Mouse (Mus musculus) urinary bladder, postnatal 4 days (tissue): ENCODE measurements around the gene Psen2.

Experiments used
- DNase-seq, 2 experiments: peaks; one replicate each; pipeline ENCODE4 v3.0.0; 2021 to 2022; ENCODE audit warnings: low spot score in 2 of 2

Gene Psen2

GRCm38 (mm10) chr1:180198959-180199714, 64.1 kb downstream of the Psen2 start, which contains the start of gene Coq8a:
TSS of gene Coq8a (minus strand) at chr1:180199602.
- no peak for DNase-seq

DNA sequence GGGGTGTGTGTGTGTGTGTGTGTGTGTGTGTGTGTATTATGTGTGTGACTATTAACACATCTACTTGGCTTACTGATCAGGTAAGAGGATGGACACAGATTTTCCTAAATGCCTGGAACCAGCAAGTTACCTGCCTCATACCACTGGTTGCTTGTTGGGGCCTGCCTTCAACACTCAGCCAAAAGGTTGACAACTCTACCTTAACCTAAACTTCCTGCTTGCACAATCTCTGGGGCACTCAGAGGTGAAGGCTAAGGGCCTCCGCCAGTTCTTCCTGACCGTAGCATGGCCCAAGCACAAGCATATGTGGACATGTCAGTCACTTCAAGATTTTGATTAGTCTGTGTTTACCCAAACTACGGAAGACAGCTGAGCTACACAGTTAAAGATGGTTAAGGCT, 65.3 kb downstream of the Psen2 start:
- no peak for DNase-seq

GRCm38 (mm10) chr1:180196508-180196907, 66.7 kb downstream of the Psen2 start:
- DNase-seq = no peak

DNA sequence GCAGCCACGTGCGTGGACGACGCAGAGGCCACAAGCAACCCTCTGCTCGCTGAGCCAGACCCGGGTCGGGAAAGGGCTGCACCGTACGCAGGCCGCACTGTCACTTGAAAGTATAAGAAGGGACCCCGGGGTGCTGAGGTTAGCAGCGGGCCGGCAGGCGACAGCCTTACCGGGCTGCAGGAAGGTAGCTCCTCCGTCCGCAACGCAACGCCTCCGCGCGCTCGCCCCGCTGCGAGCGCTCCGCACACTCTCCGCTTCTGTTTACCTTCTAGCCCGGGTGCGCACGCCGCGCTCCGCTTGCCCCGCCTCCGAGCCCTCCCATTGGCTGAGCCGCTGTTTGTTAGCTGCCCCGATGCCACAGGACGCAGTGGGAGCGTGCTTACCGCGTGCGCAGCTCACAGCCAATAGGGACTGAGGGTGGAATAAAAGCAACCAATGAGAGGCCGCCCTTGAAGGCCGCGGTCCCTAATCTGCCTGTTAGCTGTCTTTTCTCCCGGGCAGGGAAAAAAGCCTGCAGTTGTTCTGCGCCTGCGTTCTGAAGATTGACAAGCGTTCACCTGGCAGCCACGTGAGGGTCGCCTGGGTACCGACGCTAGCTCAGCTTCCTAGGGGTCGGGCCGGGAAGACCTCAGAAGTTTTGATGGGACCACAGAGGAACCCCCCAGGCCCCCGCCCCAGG, 67.4 kb downstream of the Psen2 start:
- DNase-seq = peak; percentile 95 to 97

DNA sequence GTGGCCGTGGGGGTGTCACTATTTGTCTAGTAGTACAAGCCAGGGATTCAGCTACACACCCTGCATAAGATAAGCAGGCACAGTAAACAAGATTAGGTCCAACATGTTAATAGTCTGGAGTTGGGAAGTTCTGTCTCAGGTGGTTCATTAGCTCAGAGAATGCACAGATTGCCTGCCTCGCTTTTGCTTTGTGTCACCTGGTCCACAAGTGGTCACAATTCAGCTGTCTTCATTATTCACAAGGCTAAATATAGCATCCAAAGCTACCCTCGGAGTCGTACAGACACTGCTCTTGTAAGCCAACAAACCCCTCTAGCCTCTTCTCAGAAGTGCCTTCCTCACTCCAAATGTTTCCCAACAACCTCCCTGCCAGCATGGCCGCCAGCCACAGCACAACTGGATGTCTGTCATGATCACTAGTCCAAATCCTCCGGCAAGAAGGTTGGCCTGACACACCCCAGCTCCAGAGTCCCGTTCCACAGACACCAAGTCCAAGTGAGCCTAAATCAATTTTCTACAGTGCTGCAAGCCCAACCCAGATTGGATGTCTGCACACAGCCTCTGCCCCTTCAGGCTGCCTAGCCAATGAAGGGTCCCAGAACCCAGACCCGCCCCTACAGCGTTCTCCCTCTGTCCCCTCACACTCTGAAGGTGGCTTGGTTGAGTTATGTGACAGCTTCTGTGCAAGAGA, 68.3 kb downstream of the Psen2 start:
- DNase-seq = peak in 1 of 2 experiments; percentile 43

DNA sequence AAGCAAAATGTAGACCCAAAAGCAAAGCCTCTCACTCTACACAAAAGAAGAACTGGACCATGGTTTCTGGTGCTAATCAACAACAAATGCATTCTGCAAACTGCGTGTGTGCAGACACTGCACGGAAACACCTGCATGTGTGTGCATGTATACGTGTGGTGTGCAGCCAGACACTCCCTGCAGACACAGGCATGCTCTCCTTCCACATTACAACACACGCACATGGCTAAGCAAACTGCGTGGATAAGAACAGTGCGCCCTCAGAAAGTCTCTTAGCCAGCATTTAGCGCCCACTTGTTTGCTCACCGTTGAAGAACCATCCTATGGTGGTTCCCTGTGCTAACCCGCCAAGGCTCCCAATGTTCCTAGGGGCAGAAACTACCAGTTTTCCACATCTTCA, 69.2 kb downstream of the Psen2 start:
- no peak for DNase-seq

DNA sequence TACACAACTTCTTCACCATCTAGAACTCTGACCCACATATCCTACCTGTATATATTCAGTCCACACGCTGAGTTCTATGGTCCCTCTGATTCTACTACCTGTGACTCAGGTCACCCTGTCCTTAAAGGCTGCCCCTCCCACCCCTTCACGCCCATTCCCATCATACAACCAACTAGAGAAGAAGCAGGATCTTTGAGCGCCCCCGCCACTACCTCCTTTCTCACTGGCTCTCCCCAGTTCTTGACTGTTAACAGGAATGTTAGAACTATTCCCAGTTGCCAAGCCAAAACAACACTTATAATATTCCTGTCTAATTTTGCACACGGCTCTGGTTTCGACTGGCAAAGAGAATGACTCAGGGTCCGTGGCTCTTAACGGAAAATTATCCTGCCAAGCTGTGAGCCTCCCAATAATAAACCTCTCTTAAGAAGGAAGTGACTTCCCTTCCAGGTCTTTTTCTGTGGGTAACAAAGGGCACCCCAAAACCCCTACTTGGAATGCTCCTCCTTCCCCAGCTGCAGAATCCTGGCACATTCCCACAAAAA, 69.8 kb downstream of the Psen2 start:
- no peak for DNase-seq

DNA sequence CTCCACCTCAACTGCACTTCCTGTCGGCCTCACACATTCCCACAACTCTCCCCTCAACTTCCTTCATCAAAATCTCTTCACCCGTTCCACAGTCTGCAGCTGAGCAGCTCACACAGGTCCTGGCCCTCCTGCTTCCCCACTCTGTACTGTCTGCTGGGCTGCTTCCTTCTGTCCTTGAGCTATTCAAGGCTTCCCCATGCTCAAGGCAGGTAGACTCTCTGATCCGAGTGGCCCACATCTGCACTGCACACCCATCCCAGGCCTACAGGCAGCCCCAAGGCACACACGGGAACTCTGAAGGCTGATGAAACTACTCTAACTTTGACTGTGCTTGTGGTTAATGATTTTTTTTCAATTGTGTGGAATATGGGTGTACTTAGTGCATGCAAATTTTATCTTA, 70.4 kb downstream of the Psen2 start:
- DNase-seq = no peak

- no peak for DNase-seq
These were observed 71.5 kb downstream of the Psen2 start for GRCm38 (mm10) chr1:180191651-180192220.

DNA sequence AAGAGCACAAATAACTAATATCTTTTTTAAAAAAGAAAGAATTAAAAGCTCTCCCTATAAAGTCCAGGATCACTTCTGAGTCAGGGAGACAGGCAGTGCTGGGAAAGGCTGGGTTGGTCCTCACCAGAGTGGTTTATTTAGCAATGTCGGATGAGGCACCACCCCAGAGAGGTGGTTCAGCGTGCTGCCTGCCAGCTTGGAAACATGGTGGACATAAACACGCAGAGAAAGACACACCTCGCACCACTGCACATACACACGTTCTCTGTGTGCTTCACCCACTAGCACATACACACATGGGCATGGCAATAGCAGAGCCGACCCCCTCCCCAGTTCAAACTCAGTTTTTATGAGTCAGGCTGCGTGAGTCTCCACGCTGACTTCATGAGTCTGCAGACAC, 72.1 kb downstream of the Psen2 start:
- no peak for DNase-seq

DNA sequence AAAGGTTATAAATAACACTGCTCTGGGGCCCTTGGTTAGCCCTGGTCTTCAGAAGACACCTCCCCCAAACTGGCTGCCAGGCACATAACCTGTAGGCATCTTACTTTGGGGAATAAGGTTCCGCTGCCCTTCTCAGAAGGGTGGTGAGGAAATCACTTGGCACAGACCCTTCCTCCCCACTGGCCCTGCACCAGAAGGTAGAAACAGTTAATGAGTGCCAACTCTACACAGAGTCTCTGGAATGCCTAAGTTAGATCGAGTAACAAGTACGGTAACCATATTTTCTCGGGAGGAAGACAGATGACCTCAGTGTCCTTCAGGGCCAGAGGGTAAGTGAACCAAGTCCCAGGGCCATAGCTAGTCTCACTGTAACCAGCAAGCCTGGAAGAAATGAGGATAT, 74.3 kb downstream of the Psen2 start:
- no peak for DNase-seq

DNA sequence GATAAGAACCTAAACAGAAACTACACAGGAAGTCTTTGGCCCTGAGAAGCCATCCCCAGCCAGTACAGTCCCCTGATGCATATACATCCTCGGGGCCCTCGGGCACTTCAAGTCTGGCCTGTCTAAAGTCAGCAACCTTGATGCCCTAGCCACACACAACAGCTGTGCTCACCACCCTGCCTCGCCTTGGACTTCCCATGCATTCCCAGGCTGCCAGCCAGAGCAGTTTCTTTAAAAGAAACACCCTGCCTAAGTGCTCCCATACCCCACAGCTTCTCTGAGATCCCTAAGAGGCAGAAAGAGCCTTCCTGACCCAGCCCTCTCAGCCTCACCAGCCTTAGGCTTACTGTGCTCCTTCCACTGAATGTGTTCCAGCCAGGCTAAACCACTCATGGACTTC, 76.9 kb downstream of the Psen2 start:
- DNase-seq = no peak

- no peak for DNase-seq
These were observed 77.4 kb downstream of the Psen2 start for GRCm38 (mm10) chr1:180185877-180186276.

DNA sequence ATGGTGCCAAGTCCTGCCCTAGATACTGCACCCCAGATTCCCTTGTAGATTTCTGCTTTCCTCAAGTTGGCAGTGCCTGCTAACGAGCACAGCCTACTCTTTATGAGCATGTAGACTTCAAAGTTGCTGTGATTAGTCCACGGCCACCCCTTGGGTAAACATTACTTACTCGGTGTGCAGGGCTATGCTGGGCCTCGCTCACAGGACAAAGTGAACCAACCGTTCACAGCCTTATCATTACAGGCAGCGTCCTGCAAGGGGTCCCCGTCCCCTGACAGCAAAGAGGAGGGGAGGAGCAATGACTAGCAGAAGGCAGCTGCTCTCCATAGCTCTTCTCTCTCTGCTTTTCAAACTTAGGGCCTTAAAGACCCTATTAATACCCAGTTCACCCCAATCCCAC, 78.5 kb downstream of the Psen2 start:
- no peak for DNase-seq

DNA sequence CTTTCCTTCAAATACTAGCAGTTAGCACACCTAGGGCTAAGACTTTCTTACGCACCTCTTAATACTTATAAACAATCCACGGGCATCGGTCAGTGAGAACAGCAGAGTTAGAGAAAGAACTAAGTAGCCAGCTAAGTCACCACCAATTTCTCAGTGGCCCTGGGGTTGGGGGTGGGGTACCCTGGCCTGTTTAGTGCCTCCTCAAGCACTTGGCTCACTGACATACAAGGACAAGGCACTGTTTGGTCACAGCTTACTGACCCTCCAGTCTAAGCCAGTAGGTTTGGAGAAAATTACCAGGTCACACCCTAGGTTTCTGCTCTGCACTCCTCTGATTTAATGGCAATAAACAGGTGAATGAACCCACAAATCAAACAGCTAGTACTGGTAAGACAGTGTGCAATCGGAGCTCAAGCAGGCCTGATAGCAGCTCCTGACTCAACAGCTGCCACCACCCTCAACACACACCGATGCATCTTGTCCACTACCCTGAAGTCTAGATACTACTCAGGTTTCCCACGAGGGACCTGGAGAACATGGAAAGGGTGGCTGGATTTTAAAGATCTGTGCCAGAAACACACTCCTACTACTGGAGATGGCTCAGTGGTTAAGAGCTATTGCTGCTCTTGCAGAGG, 79.6 kb downstream of the Psen2 start:
- no peak for DNase-seq

DNA sequence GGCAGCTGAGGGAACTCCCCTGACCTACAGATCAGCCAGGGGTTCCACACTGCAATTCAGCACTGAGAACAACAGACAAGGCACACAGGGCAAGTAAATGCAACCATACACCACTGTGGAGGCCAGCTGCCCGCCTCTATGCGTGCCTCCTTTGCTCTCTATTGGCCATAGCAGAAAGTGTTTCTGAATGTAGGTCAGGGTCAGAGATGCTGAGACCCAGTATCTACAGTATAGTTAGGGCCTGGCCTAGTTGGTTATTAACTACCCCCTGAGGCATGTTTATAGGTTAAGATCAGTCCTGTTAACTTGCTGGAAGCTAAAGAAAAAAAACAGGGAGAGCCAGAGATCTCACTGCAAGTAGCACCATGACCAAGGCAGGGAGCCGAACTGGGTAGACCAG, 80.5 kb downstream of the Psen2 start:
- DNase-seq = no peak

GRCm38 (mm10) chr1:180181966-180182319, 81.3 kb downstream of the Psen2 start:
- DNase-seq = no peak

DNA sequence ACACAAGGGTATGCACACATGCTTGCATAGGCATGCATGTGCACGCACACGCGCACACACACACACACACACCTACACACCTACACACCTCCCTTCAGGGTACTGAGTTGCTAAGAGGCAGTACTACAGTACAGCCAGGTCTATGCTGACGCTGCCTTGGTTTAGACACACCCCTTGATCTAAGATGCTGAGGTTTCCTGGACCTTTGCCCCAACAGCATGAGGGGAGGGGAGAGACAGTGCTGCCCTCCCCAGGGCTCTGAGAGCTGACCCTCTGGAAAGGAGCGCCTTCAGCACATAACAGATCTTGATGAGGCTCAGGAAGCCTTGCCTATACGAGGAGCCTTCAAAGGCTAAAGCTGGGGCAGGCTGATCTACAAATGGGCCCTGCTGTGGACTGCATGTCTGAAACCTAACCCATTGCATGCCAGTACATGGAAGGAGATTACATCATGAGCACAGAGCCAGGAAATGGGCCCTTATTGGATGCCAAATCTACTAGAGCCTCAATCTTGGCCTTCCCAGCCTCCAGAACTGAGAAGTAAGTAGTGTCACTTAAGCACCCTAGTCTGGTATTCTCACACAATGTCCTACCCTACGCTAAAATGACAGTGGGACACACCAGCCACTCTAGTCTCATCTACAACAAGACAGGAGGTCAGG, 81.8 kb downstream of the Psen2 start:
- DNase-seq = no peak

- no peak for DNase-seq
These were observed 83.4 kb downstream of the Psen2 start for GRCm38 (mm10) chr1:180179840-180180239.

- no peak for DNase-seq
These were observed 84.1 kb downstream of the Psen2 start for GRCm38 (mm10) chr1:180179100-180179499.

DNA sequence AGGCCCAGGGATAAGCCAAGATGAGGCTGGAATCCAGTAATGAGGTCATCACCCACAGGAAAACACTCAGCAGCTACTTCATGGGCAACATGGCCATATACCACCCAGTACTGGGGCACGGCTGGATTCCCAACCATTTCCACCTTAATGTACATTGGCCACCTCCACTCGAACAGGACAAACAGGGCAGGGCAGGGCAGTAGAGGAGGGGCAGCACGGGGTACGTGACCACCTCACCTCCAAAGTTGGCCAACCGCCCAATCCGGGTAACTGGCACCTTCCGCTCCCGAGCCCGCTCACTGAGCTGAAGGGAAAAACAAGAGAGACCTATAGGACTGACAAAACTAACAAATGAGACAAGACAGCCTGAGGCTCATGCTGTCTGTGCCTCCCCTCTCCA, 84.9 kb downstream of the Psen2 start:
- no peak for DNase-seq
